Mouse (Mus musculus): ENCODE measurements around the gene Kif6.

GRCm38 (mm10) chr17:49816703-49817102 is 201.8 kb downstream of the Kif6 start:
- no peak for TF ChIP-seq POLR2A (IDR thresholded peaks at IDR 0.05; ENCODE audit: low read depth, low read length)
- TF ChIP-seq CTCF (IDR thresholded peaks at IDR 0.05; ENCODE audit: extremely low read depth, insufficient read depth, insufficient read length, insufficient replicate concordance) = no peak

All from spleen, adult 2 months (tissue).